Mouse (Mus musculus) activated CD4-positive, CD25-positive, alpha-beta regulatory T cell (primary cell): ENCODE results near the gene Ints5. TPM values are rescaled to one million over a fixed set of nuclear protein-coding genes. Genes with fewer than 3 reads are reported as not detected.

ENCODE experiments used
- polyA plus RNA-seq, 2 experiments: library from polyadenylated mRNA; unstranded; fragments of 100-300 nt; shearing (Covaris generic); gene quantifications; one replicate each; pipeline ENCODE4 v1.2.1; 2017

The Ints5 gene
- polyA plus RNA-seq = 10 to 100 TPM; 33.7 to 35.1 TPM

GRCm38 (mm10) chr19:8892829-8893766 is at the start of gene Ints5:
Ints5 (plus strand) TSS chr19:8893005.

DNA sequence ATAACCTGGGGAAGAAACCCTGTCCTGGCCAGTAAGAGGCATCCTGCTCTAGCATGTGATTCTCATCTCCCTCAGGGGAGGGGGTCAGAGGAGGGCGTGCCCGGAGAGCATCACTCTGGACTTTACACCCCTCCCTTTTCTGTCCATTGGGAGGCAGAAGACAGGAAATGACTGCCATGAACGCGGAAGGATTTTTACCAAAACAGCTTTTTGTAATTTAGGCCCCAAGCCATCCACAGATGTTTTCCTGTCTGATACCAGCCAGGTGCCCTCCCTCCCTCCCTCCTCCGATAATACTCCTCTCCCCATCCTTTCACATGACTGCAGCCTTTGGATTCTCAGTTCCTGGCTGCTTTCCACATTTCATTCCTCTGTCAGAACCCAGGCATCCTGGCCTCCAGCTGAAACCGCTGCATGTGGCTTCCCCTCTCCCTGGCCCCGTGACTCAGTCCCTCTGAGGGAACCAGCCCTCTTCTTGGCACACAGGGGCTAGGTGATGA is 42.4 kb upstream of the Ints5 start, which contains the start of gene Lrrn4cl:
Gene Lrrn4cl (plus strand): TSS at position 367 of the 500 bp plus-strand sequence.

GRCm38 (mm10) chr19:8871267-8872186 is 21.3 kb upstream of the Ints5 start, which contains the start of gene Ubxn1:
Ubxn1 (plus strand) TSS chr19:8871496.

GRCm38 (mm10) chr19:8880311-8881033 is 12.3 kb upstream of the Ints5 start, which contains the start of gene Uqcc3:
Uqcc3 (minus strand) TSS chr19:8880923.

GRCm38 (mm10) chr19:8883616-8884015 is 9.2 kb upstream of the Ints5 start, which contains the start of the genes Lbhd1 and Gm49403:
Lbhd1 (plus strand) TSS chr19:8883732.
Gm49403 (plus strand) TSS chr19:8883930.

DNA sequence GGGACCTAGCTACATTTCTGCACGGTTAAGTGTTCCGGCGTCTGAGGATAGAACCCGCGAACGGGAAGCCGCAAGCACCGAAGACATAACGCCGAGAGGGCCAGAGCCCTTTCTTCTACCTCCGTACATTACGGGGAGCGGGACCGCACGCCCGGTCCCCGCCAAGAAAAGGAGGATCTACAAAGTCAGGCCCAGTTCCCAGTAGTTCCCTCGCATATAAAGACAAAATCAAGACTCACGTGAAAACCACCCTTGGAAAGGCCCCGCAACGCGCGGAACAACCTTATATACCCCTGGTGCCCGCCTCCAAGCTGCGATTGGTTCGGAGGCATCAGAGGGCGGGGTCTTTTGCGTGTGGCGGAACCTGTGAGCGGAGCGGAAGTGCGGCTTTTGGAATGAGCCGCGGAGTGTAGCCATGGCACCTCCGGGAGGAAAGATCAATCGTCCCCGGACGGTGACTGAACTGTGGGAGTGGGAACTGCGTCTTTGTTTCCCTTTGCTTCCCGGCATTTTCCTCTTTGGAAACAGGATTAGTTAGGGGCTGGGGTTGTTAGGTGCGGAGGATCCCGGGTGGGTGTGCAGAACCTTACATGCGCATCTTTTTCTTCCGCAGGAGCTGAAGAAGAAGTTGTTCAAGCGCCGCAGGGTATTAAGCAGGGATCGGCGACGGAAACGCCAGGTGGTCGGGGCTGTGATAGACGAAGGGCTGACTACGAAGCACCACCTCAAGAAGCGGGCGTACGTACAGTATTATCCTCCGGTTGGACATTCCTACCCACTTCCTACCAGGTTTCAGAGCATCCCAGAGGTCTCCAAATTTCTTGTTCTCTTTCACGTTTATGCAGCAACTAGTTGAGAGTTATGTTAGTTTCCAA is 4.1 kb upstream of the Ints5 start, which contains the start of the genes 1810009A15Rik and Gm49416:
Gene 1810009A15Rik (plus strand): TSS at position 343 of the 875 bp plus-strand sequence.
Gene Gm49416 (plus strand): TSS at position 416 of the 875 bp plus-strand sequence.

DNA sequence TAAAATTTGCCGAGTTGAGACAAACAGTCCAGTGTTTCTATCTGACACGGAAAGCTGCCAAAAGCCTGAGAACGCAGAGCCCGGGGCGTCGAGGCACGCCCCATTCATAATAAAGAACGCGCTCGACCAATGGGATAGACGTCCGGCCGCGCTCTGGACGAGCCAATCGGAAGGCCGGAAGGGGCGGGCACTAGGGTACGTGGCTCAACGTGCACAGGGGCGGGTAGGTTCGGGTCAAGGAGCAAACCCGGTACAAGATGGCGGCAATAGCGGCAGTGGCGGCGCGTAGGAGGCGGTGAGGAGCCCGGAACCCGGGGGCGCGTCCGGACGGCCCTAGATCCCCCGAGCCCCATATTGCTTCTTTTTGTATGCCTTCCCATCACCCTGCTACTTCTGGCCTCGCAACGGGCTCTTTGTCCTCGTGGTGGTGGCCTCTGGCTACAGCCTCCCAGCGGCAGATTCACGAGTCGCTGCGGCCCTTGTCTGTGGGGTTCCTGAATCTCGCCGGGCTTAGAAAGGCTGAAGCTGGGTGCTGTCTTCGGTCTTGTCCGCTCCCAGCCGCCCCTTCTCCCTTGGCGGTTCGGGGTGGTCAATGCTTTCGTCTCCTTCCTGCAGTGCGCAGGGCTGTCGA is 5.2 kb downstream of the Ints5 start, which contains the start of gene Ganab:
Gene Ganab (plus strand): TSS at position 207 of the 631 bp plus-strand sequence.

GRCm38 (mm10) chr19:8920073-8920736 is 27.4 kb downstream of the Ints5 start, which contains the start of gene B3gat3:
B3gat3 (plus strand) TSS chr19:8920374.

GRCm38 (mm10) chr19:8929224-8930088 is 36.7 kb downstream of the Ints5 start, which contains the start of the genes Rom1 and Eml3:
Rom1 (minus strand) TSS chr19:8929356.
Eml3 (plus strand) TSS chr19:8929552.

DNA sequence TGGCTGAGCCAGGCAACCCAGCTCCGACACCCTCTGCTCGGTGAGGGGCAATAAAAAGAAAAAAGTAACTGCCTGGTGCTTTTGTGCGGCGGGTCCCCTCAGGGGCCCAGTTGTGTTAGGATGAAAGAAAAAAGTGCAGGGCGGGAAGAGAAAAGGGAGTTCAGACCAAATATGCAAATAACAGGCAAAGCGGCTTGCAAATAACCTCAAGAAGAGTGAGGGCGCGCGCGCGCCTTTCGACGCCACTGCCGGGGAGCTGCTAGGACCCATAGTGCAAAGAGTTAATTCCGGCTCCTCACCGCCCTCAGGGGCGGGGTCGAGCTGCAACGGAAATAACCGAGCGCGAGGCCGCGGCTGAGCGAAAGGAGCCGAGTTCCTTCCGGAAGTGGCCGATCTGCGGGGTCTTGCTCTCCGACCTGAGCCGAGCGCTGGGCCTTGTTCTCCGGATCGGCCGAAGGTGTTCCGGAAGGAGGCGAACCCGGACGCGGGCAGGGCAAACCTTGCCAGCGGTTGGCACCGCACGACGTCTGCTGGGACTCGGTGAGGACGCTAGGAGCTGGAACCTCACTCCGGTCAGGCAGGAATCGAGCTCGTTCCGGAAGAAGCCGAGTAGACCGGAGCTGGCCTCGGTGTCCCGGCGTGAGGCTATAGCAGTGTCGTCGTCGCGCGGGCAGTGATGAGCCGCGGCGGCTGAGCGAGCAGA is 48.9 kb downstream of the Ints5 start, which contains the start of gene Mta2:
Gene Mta2 (plus strand): TSS at position 361 of the 703 bp plus-strand sequence.

Other genes starting within 250 kb of the Ints5 start
- gene Chrm1, start 229.2 kb upstream of the Ints5 start, polyA plus RNA-seq = under 1 TPM in 1 of 2 experiments, not detected in 1; 0.04 TPM
- 100 to 1,000 TPM; 123 to 154 TPM for gene Slc3a2, start 169.6 kb upstream of the Ints5 start, polyA plus RNA-seq
- gene Wdr74, start 157.2 kb upstream of the Ints5 start, polyA plus RNA-seq = 10 to 100 TPM; 56.2 to 78.4 TPM
- gene 1700092M07Rik, start 152.3 kb upstream of the Ints5 start, polyA plus RNA-seq = under 1 TPM; 0.53 to 0.74 TPM
- 100 to 1,000 TPM; 143 to 165 TPM for gene Stx5a, start 151.6 kb upstream of the Ints5 start, polyA plus RNA-seq
- gene Nxf1, start 135.9 kb upstream of the Ints5 start, polyA plus RNA-seq = 100 to 1,000 TPM; 161 to 220 TPM
- gene Tmem223, start 122.0 kb upstream of the Ints5 start, polyA plus RNA-seq = 10 to 100 TPM; 90.9 to 99.6 TPM
- gene Tmem179b, start 118.5 kb upstream of the Ints5 start, polyA plus RNA-seq = 100 to 1,000 TPM; 176 to 213 TPM
- gene Taf6l, start 106.6 kb upstream of the Ints5 start, polyA plus RNA-seq = 10 to 100 TPM; 12.9 to 19.2 TPM
- 100 to 1,000 TPM; 144 to 188 TPM for gene Polr2g, start 94.4 kb upstream of the Ints5 start, polyA plus RNA-seq
- gene Zbtb3, start 90.5 kb upstream of the Ints5 start, polyA plus RNA-seq = 1 to 10 TPM; 2.1 to 2.7 TPM
- 10 to 100 TPM; 45.5 TPM for gene Ttc9c, start 73.7 kb upstream of the Ints5 start, polyA plus RNA-seq
- gene Hnrnpul2, start 73.0 kb upstream of the Ints5 start, polyA plus RNA-seq = 10 to 100 TPM; 13.8 to 14.4 TPM
- under 1 TPM in 1 of 2 experiments, not detected in 1; 0.89 TPM for gene AC129217.1, start 63.2 kb upstream of the Ints5 start, polyA plus RNA-seq
- gene Bscl2, start 55.5 kb upstream of the Ints5 start, polyA plus RNA-seq = 100 to 1,000 TPM; 115 to 134 TPM
- 1 to 10 TPM in 1 of 2 experiments, under 1 TPM in 1; 0.39 to 1.0 TPM for gene Gng3, start 53.8 kb upstream of the Ints5 start, polyA plus RNA-seq
- under 1 TPM in 1 of 2 experiments, not detected in 1; 0.10 TPM for gene Lrrn4cl, start 42.2 kb upstream of the Ints5 start, polyA plus RNA-seq
- gene Ubxn1, start 21.5 kb upstream of the Ints5 start, polyA plus RNA-seq = 100 to 1,000 TPM; 155 to 175 TPM
- gene Uqcc3, start 12.1 kb upstream of the Ints5 start, polyA plus RNA-seq = 100 to 1,000 TPM in 1 of 2 experiments, 10 to 100 TPM in 1; 79.3 to 105 TPM
- gene Lbhd1, start 9.3 kb upstream of the Ints5 start, polyA plus RNA-seq = 10 to 100 TPM; 81.7 to 89.2 TPM
- not detected for gene Gm49403, start 9.1 kb upstream of the Ints5 start, polyA plus RNA-seq
- 10 to 100 TPM; 53.7 to 60.3 TPM for gene 1810009A15Rik, start 4.2 kb upstream of the Ints5 start, polyA plus RNA-seq
- gene Gm49416, start 4.1 kb upstream of the Ints5 start, polyA plus RNA-seq = not detected
- 100 to 1,000 TPM in 1 of 2 experiments, 10 to 100 TPM in 1; 76.4 to 105 TPM for gene Ganab, start 5.1 kb downstream of the Ints5 start, polyA plus RNA-seq
- 10 to 100 TPM; 32.7 to 61.4 TPM for gene B3gat3, start 27.4 kb downstream of the Ints5 start, polyA plus RNA-seq
- 10 to 100 TPM in 1 of 2 experiments, 1 to 10 TPM in 1; 6.7 to 22.9 TPM for gene Rom1, start 36.4 kb downstream of the Ints5 start, polyA plus RNA-seq
- 10 to 100 TPM; 65.5 to 86.4 TPM for gene Eml3, start 36.5 kb downstream of the Ints5 start, polyA plus RNA-seq
- 100 to 1,000 TPM; 207 to 252 TPM for gene Mta2, start 48.9 kb downstream of the Ints5 start, polyA plus RNA-seq
- 10 to 100 TPM; 28.1 to 34.9 TPM for gene Tut1, start 60.8 kb downstream of the Ints5 start, polyA plus RNA-seq
- gene Eef1g, start 74.0 kb downstream of the Ints5 start, polyA plus RNA-seq = 100 to 1,000 TPM; 243 to 311 TPM
- gene Ahnak, start 96.3 kb downstream of the Ints5 start, polyA plus RNA-seq = 10 to 100 TPM; 51.5 to 98.4 TPM
- not detected for gene Scgb1a1, start 195.0 kb downstream of the Ints5 start, polyA plus RNA-seq
- gene Asrgl1, start 242.6 kb downstream of the Ints5 start, polyA plus RNA-seq = 10 to 100 TPM; 24.2 to 24.7 TPM